Mouse (Mus musculus) neural tube, postnatal 0 days (tissue): ENCODE measurements around the gene Gm11027. TPM values are rescaled to one million over a fixed set of nuclear protein-coding genes. Genes with fewer than 3 reads are reported as not detected.

Source experiments
- microRNA-seq: library from miRNA; unstranded; fragments of <30 nt; microRNA quantifications from one replicate; pipeline ENCODE4, GENCODE M21; 2016
- polyA plus RNA-seq: library from polyadenylated mRNA; unstranded; fragments of >200 nt; fragmentation: Nextera tagmentation; extraction: Ambion mirVana; gene quantifications from 2 replicates; pipeline ENCODE4 v1.2.1, GENCODE M21; 2015

The Gm11027 gene
- not detected in 2 replicates for polyA plus RNA-seq

DNA sequence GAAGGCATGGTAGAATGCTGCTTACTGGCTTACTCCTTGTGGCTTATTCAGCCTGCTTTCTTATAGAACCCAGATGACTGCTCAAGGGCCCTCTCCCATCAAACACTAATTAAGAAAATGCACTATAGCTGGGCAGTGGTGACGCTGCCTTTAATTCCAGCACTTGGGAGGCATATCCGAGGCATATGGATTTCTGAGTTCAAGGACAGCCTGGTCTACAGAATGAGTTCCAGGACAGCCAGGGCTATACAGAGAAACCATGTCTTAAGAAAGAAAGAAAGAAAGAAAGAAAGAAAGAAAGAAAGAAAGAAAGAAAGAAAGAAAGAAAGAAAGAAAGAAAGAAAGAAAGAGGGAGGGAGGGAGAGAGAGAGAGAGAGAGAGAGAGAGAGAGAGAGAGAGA, at the start of gene Gm11027:
Gm11027 (plus strand) TSS at position 301 of the 400 bp plus-strand sequence.

GRCm38 (mm10) chr12:116262555-116263341, 12.4 kb upstream of the Gm11027 start, which contains the start of gene Wdr60:
Gene Wdr60, minus strand, starts transcription at chr12:116263022.

GRCm38 (mm10) chr12:116280653-116281364, 5.6 kb downstream of the Gm11027 start, which contains the start of gene Esyt2:
Gene Esyt2, plus strand, starts transcription at chr12:116281196.

Small RNA genes within 50 kb of the gene (microRNA-seq; reads per million reads assigned to microRNA genes)
- gene Gm23190 = not detected

Other genes with a start within 250 kb of the Gm11027 start
- gene Zfp386, start 227.7 kb upstream of the Gm11027 start, polyA plus RNA-seq = 31.5 and 35.3 TPM in 2 replicates
- 0.85 and 0.87 TPM in 2 replicates for gene Vipr2, start 197.7 kb upstream of the Gm11027 start, polyA plus RNA-seq
- gene Wdr60, start 12.4 kb upstream of the Gm11027 start, polyA plus RNA-seq = 17.9 and 23.1 TPM in 2 replicates
- gene Esyt2, start 5.8 kb downstream of the Gm11027 start, polyA plus RNA-seq = 10.0 TPM in 2 replicates
- gene Ncapg2, start 130.0 kb downstream of the Gm11027 start, polyA plus RNA-seq = 3.8 and 5.0 TPM in 2 replicates
- 15.7 and 16.0 TPM in 2 replicates for gene Ptprn2, start 210.3 kb downstream of the Gm11027 start, polyA plus RNA-seq